19 mouse cellular contexts compared by ENCODE assay signal in genomic region chr1:39583173-39583572, GRCm38 (mm10).
"Had no signal": no experiment of that assay in that cellular context is flagged by ENCODE, and none has a peak within 500 bp of the region (broad histone marks: within the 10 kb centered on the region; RNA-seq: fewer than 3 reads in every experiment).

No protein-coding gene starts in this region.

- H3K4me3 ChIP-seq: limb, embryonic 10.5 days; limb, embryonic 13.5 days; liver, embryonic 12.5 days; liver, embryonic 15.5 days; midbrain, embryonic 12.5 days; stomach, embryonic 15.5 days had no signal

- H3K9me3 ChIP-seq: limb, embryonic 10.5 days; limb, embryonic 13.5 days; liver, embryonic 12.5 days; liver, embryonic 15.5 days; midbrain, embryonic 12.5 days; stomach, embryonic 15.5 days had no signal

- H3K4me1 ChIP-seq: limb, embryonic 13.5 days; liver, embryonic 12.5 days; midbrain, embryonic 12.5 days; stomach, embryonic 15.5 days had no signal

- H3K27me3 ChIP-seq: limb, embryonic 13.5 days; liver, embryonic 12.5 days; liver, embryonic 15.5 days; midbrain, embryonic 12.5 days; stomach, embryonic 15.5 days had no signal

- DNase-seq: kidney, adult 18-20 months; kidney, adult 9 months; kidney, postnatal 4 days; liver; lung, postnatal 4 days; right cerebral cortex, adult 18-20 months; right cerebral cortex, postnatal 14 days; right cerebral cortex, postnatal 4 days; thymus, postnatal 25 days had no signal

- ATAC-seq: inflammation-experienced regulatory T-cells, adult 6 months; intestine, embryonic 16.5 days; liver, embryonic 12.5 days; midbrain, embryonic 16.5 days had no signal

- H3K36me3 ChIP-seq: limb, embryonic 10.5 days; limb, embryonic 13.5 days; liver, embryonic 12.5 days; liver, embryonic 15.5 days; midbrain, embryonic 12.5 days; stomach, embryonic 15.5 days had no signal

- H3K27ac ChIP-seq: kidney, postnatal 0 days; limb, embryonic 10.5 days; limb, embryonic 13.5 days; liver, embryonic 12.5 days; liver, embryonic 15.5 days; midbrain, embryonic 12.5 days; stomach, embryonic 15.5 days had no signal

- H3K9ac ChIP-seq: limb, embryonic 13.5 days; liver, embryonic 12.5 days; liver, embryonic 15.5 days; midbrain, embryonic 12.5 days; stomach, embryonic 15.5 days had no signal

- H3K4me2 ChIP-seq: limb, embryonic 13.5 days; liver, embryonic 12.5 days; liver, embryonic 15.5 days; midbrain, embryonic 12.5 days; stomach, embryonic 15.5 days had no signal
